In genomic region chr10:111099812-111100464, GRCm38 (mm10) we compare ENCODE assay signal across 8 mouse cellular contexts.
DNase-seq lines count a peak whose midpoint lies in the region; ATAC-seq and TF ChIP-seq lines count a peak whose summit lies in the region.
"Had no signal": no experiment of that assay in that cellular context is flagged by ENCODE, and none has a peak within 500 bp of the region (broad histone marks: within the 10 kb centered on the region; RNA-seq: fewer than 3 reads in every experiment).

No protein-coding gene starts in this region.

- H3K9me3 ChIP-seq in forebrain, postnatal 0 days (ENCODE audit: low read length) = no peaks in the 10 kb centered on the region
- H3K9me3 ChIP-seq in hindbrain, embryonic 13.5 days = no peaks in the 10 kb centered on the region
- H3K9me3 ChIP-seq: megakaryocyte, embryonic 14.5 days had no signal

- H3K4me2 ChIP-seq in forebrain, postnatal 0 days (ENCODE audit: low read depth) = peak overlapping the region; percentile 18
- no peak overlapping the region for H3K4me2 ChIP-seq in hindbrain, embryonic 13.5 days

- 19% methylated on average over 7 of the region's 7 CpGs for WGBS in forebrain, postnatal 0 days
- WGBS in hindbrain, embryonic 13.5 days = 37% methylated on average over 7 of the region's 7 CpGs

- H3K27me3 ChIP-seq in forebrain, postnatal 0 days (ENCODE audit: insufficient read depth, low read length) = no peaks in the 10 kb centered on the region
- H3K27me3 ChIP-seq in hindbrain, embryonic 13.5 days = no peaks in the 10 kb centered on the region
- H3K27me3 ChIP-seq: megakaryocyte, embryonic 14.5 days had no signal

- no peak overlapping the region for H3K4me3 ChIP-seq in forebrain, postnatal 0 days (ENCODE audit: low read depth, low read length)
- no peak overlapping the region for H3K4me3 ChIP-seq in hindbrain, embryonic 13.5 days
- H3K4me3 ChIP-seq: megakaryocyte, embryonic 14.5 days had no signal

- DNase-seq in NIH3T3 (ENCODE audit: low read depth) = peak; percentile 88
- DNase-seq in cerebellum, adult 11-12 months = peak; percentile 60
- DNase-seq in forebrain, postnatal 0 days = peak; percentile 89
- DNase-seq in layer of hippocampus, postnatal 10 days (ENCODE audit: low spot score in 2 of 2) = peak; percentile 77 to 84
- peak; percentile 65 for DNase-seq in right cerebral cortex, postnatal 14 days

- TF ChIP-seq CTCF in forebrain, postnatal 0 days (IDR thresholded peaks at IDR 0.05; ENCODE audit: low read depth) = peak; percentile 89

- ATAC-seq in forebrain, postnatal 0 days = peak; percentile 74
- peak; percentile 36; the same call in 1 of the 2 replicates for ATAC-seq in hindbrain, embryonic 13.5 days (ENCODE audit: low FRiP score)
- ATAC-seq in megakaryocyte progenitor cell, adult 5-6 weeks (replicated peaks; ENCODE audit: poor library complexity) = peak; percentile 60

- H3K9ac ChIP-seq in forebrain, postnatal 0 days = peak overlapping the region; percentile 33
- no peak overlapping the region for H3K9ac ChIP-seq in hindbrain, embryonic 13.5 days

- H3K27ac ChIP-seq in forebrain, postnatal 0 days (ENCODE audit: low read depth, low read length) = peak overlapping the region; percentile 68
- H3K27ac ChIP-seq in hindbrain, embryonic 13.5 days = peak overlapping the region; percentile 73

- H3K4me1 ChIP-seq in forebrain, postnatal 0 days (ENCODE audit: insufficient read depth) = peaks cover 7% of the 10 kb centered on the region
- peaks cover 24% of the 10 kb centered on the region for H3K4me1 ChIP-seq in hindbrain, embryonic 13.5 days (replicated peaks)

- H3K36me3 ChIP-seq in forebrain, postnatal 0 days (ENCODE audit: insufficient read depth) = no peaks in the 10 kb centered on the region
- no peaks in the 10 kb centered on the region for H3K36me3 ChIP-seq in hindbrain, embryonic 13.5 days
